Comparison of ENCODE assay signal across 16 mouse cellular contexts in the genomic region with DNA sequence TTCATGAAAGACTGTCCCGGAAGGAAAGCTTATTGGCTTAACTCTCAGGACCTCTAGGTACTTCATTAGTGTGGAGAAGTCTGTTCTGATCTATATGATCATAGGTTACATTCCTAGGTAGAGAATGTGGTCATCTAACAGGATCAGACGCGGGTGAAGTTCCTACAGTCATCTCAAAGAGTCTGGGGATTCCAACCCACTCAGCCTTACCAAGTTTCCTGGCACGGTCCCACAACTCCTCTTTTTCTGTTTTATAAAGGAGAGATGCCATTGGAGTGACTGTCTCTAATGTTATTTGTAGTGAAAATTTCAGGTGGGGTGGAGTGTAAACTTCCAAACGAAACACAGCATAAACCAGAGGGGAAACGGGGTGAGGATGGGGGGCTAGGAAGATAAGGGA.
"Had no signal": no experiment of that assay in that cellular context is flagged by ENCODE, and none has a peak within 500 bp of the region (broad histone marks: within the 10 kb centered on the region; RNA-seq: fewer than 3 reads in every experiment).

No protein-coding gene starts in this region.

- H3K4me3 ChIP-seq: neural tube, embryonic 12.5 days; neural tube, embryonic 13.5 days; neural tube, embryonic 15.5 days; stomach, embryonic 15.5 days had no signal

- H3K27ac ChIP-seq: neural tube, embryonic 12.5 days; neural tube, embryonic 13.5 days; neural tube, embryonic 15.5 days; stomach, embryonic 15.5 days; stomach, postnatal 0 days had no signal

- DNase-seq: retina, postnatal 1 day; right cerebral cortex, adult 18-20 months; right cerebral cortex, postnatal 14 days; right cerebral cortex, postnatal 25 days; right cerebral cortex, postnatal 4 days; spleen, adult 18-20 months; thymus, adult 18-20 months; thymus, adult 2 months; thymus, postnatal 14 days; thymus, postnatal 25 days; thymus, postnatal 36 days had no signal

- H3K4me2 ChIP-seq: neural tube, embryonic 12.5 days; neural tube, embryonic 13.5 days; neural tube, embryonic 15.5 days; stomach, embryonic 15.5 days had no signal

- H3K4me1 ChIP-seq: neural tube, embryonic 12.5 days; neural tube, embryonic 15.5 days; stomach, embryonic 15.5 days had no signal

- H3K9ac ChIP-seq: neural tube, embryonic 12.5 days; neural tube, embryonic 13.5 days; neural tube, embryonic 15.5 days; stomach, embryonic 15.5 days had no signal

- H3K9me3 ChIP-seq: neural tube, embryonic 12.5 days; neural tube, embryonic 13.5 days; neural tube, embryonic 15.5 days; stomach, embryonic 15.5 days had no signal

- H3K27me3 ChIP-seq: neural tube, embryonic 12.5 days; neural tube, embryonic 13.5 days; neural tube, embryonic 15.5 days; stomach, embryonic 15.5 days had no signal

- H3K36me3 ChIP-seq: neural tube, embryonic 12.5 days; neural tube, embryonic 13.5 days; neural tube, embryonic 15.5 days; stomach, embryonic 15.5 days had no signal
